Mouse (Mus musculus) cortical plate, adult 2 months (tissue): ENCODE results near the gene Bzw1. TPM values are rescaled to one million over a fixed set of nuclear protein-coding genes. Genes with fewer than 3 reads are reported as not detected.

Experiments used
- H3K27ac ChIP-seq: fragments of 200-500 bp; 2 replicates; pipeline ENCODE4 v1.5.1; 2012; ENCODE audit warnings: low read length, control low read depth, inconsistent platforms; ENCODE audit not compliant: insufficient read depth
- H3K4me1 ChIP-seq: fragments of 200-500 bp; 2 replicates; pipeline ENCODE4 v1.6.1; 2011; ENCODE audit warnings: low read length; ENCODE audit not compliant: control insufficient read depth, insufficient read depth
- H3K4me3 ChIP-seq: fragments of 200-500 bp; 2 replicates; pipeline ENCODE4 v1.5.1; 2011; ENCODE audit warnings: mild to moderate bottlenecking, low read length, control low read depth; ENCODE audit not compliant: insufficient read depth
- CTCF ChIP-seq: fragments of 200-500 bp; IDR thresholded peaks from 2 replicates; pipeline ENCODE4 v1.5.1; 2011; ENCODE audit warnings: mild to moderate bottlenecking, control low read depth, low read length; ENCODE audit not compliant: insufficient read depth; ENCODE audit errors: extremely low read depth
- POLR2A ChIP-seq: fragments of 200-500 bp; IDR thresholded peaks from 2 replicates; pipeline ENCODE4 v1.6.1; 2011; ENCODE audit warnings: mild to moderate bottlenecking, low read length, control low read depth; ENCODE audit not compliant: insufficient read depth; ENCODE audit errors: extremely low read depth
- polyA plus RNA-seq: library from polyadenylated mRNA; depleted of rRNA; stranded (reverse); fragments of >200 nt; gene quantifications from 2 replicates; pipeline ENCODE4 v1.2.3, GENCODE M21; 2012

Gene Bzw1
- polyA plus RNA-seq, 1 experiment = 83.9 TPM

DNA sequence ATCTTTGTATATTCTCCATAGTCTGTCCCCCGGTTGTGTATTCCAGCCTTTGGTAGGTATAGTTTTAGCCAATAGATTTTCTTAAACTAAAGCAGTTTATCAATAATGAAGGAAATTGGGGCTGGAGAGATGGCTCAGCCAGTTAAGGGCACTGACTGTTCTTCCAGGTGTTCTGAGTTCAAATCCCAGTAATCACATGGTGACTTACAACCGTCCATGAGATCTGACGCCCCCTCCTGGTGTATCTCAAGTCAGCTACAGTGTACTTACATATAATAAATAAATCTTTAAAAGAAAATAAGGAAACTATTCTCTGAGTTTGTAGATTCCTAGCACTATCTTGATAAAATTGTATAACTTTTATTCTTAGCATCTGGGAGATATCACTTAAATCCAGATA is 2.6 kb downstream of the Bzw1 start:
- no peaks in the 10 kb centered on the region for H3K4me1 ChIP-seq
- TF ChIP-seq CTCF (no peak), POLR2A (no peak)
- no peak overlapping the region for H3K27ac ChIP-seq
- H3K4me3 ChIP-seq = no peak overlapping the region

DNA sequence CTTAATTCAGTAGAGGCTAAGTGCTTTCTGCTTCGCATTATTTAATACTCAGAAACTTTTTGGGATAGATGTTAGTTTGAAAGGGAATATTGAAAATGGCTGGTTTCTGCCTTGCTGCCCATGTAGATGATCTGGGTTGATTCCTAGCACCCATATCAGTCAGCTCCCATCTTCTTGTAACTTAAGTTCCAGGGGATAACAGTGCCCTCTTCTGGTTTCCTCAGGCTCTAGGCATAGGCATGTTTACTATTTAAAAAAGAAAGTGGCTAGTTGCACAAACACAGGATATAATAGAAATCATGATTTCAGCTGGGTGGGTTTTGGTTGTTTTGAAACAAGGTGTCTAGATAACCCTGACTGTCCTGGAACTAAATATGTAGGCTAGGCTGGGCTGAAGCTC is 3.5 kb downstream of the Bzw1 start:
- H3K4me1 ChIP-seq = no peaks in the 10 kb centered on the region
- no peak overlapping the region for H3K27ac ChIP-seq
- no peak overlapping the region for H3K4me3 ChIP-seq
- no peak for TF ChIP-seq CTCF
- no peak for TF ChIP-seq POLR2A

DNA sequence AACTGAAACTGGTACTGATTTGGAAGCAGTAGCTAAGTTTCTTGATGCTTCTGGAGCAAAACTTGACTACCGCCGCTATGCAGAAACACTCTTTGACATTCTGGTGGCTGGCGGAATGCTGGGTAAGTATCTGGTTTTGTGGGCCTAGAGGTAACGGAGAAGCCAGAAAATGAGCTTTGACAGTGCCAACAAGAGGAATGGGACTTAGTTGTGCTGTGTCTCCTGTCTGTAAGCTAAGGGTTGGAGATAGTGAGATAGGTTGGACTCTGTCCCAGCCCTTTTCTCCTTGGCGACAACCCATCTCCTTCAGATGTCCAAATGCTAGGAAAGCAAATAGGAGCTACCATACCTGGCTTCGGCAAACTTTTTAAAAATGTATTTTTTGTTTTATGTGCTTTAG is 5.0 kb downstream of the Bzw1 start:
- no peak overlapping the region for H3K4me3 ChIP-seq
- TF ChIP-seq CTCF (no peak), POLR2A (no peak)
- no peaks in the 10 kb centered on the region for H3K4me1 ChIP-seq

GRCm38 (mm10) chr1:58401396-58401795 is 8.7 kb downstream of the Bzw1 start:
- Histone ChIP-seq H3K27ac (no peak overlapping the region), H3K4me1 (no peaks in the 10 kb centered on the region), H3K4me3 (no peak overlapping the region)
- no peak for TF ChIP-seq POLR2A

More for the DNA sequence above, 5.0 kb downstream of the Bzw1 start:
- no peak overlapping the region for H3K27ac ChIP-seq

GRCm38 (mm10) chr1:58403745-58404144 is 11.0 kb downstream of the Bzw1 start:
- Histone ChIP-seq H3K27ac (no peak overlapping the region), H3K4me3 (no peak overlapping the region), H3K4me1 (no peaks in the 10 kb centered on the region)
- TF ChIP-seq POLR2A = no peak
- TF ChIP-seq CTCF = no peak

- TF ChIP-seq CTCF = no peak
- TF ChIP-seq POLR2A = no peak
- H3K27ac ChIP-seq = no peak overlapping the region
- H3K4me3 ChIP-seq = no peak overlapping the region
- no peaks in the 10 kb centered on the region for H3K4me1 ChIP-seq
Measured at GRCm38 (mm10) chr1:58407321-58407720, 14.6 kb downstream of the Bzw1 start.

DNA sequence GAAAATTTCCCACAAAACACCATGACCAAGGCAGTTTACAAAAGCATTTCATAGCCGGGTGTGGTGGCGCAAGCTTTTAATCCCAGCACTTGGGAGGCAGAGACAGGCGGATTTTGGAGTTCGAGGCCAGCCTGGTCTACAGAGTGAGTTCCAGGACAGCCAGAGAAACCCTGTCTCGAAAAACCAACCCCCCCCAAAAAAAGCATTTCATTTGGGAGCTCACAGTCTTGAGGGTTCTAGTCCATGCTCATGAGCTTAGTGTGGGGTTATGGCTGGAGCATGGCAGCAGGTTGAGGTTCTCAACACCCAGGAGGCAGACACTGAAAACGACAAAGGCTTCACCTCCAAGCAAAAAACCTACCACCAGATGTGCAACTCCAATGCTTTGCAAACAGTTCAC is 15.4 kb downstream of the Bzw1 start:
- Histone ChIP-seq H3K4me3 (no peak overlapping the region), H3K27ac (no peak overlapping the region), H3K4me1 (no peaks in the 10 kb centered on the region)
- TF ChIP-seq POLR2A = no peak
- TF ChIP-seq CTCF = no peak

DNA sequence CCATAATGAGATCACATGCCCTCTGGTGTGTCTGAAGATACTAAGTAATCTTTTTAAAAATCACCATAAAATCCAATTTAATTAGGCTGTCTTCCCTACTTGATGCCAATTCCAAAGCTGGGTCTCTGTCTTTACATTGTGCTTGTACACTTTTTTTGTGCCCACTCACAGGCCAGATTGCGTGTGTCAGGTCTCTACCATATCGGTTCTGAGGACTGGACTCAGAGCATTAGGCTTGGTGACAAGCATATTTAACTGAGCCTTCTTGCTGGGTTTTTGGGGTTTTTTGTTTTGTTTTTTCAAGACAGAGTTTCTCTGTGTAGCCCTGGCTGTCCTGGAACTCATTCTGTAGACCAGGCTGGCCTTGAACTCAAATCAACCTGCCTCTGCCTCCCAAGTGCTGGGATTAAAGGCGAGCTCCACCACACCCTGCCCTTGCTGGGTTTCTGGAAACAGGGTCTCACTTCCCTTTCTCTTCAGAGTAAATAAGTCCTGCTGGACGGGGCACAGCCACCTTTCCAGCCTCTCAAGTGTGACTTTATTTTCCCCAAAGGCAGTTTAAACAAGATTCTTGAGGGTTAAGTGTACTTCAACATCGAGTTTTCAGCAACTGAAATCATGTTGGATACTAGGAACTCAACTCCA is 17.0 kb downstream of the Bzw1 start:
- H3K4me1 ChIP-seq = no peaks in the 10 kb centered on the region
- H3K27ac ChIP-seq = no peak overlapping the region
- TF ChIP-seq CTCF (no peak), POLR2A (0 out of 2 replicates have a peak, but pooled peaks have one; percentile 6)
- no peak overlapping the region for H3K4me3 ChIP-seq

- Histone ChIP-seq H3K4me1 (no peaks in the 10 kb centered on the region), H3K4me3 (no peak overlapping the region), H3K27ac (no peak overlapping the region)
- TF ChIP-seq CTCF (no peak), POLR2A (no peak)
Measured at GRCm38 (mm10) chr1:58410198-58410588, 17.5 kb downstream of the Bzw1 start.

DNA sequence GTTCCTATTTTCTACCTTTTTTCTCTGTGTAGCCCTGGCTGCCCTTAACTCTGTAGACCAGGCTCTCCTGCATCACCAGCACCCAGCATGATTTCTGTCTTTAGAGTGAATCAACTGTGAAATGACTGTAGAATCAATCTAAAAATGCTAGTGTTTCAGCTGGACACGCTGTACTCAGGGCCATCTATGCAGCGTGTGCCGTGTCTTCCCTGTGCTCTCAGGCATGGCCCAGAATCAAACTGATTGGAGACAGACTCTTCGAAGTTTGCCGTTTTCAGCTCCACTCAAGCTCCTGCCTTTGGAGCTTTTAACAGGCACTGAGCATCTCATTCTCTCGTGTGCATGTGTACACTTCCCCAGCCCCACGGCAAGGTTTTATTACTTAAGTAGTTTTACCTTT is 18.1 kb downstream of the Bzw1 start:
- Histone ChIP-seq H3K4me3 (no peak overlapping the region), H3K27ac (no peak overlapping the region), H3K4me1 (no peaks in the 10 kb centered on the region)
- TF ChIP-seq POLR2A (no peak), CTCF (no peak)
